Mouse (Mus musculus): ENCODE data around the gene Cage1. TPM values are rescaled to one million over a fixed set of nuclear protein-coding genes. Genes with fewer than 3 reads are reported as not detected.
A peak's percentile ranks its signal among the peaks of the same experiment; 100 is the strongest.

Cage1 gene
- polyA plus RNA-seq (2017; shearing (Covaris generic)): 1 to 10 TPM; 1.1 to 3.9 (median 1.5) TPM

- ATAC-seq: peak; percentile 86
Measured at GRCm38 (mm10) chr13:38037044-38037687, at the start of gene Cage1. Cage1 (minus strand) TSS chr13:38037069.

GRCm38 (mm10) chr13:38081161-38081560 is 44.3 kb upstream of the Cage1 start:
- ATAC-seq: no peak

- no peak for ATAC-seq
Measured at GRCm38 (mm10) chr13:38080725-38081124, 43.9 kb upstream of the Cage1 start.

DNA sequence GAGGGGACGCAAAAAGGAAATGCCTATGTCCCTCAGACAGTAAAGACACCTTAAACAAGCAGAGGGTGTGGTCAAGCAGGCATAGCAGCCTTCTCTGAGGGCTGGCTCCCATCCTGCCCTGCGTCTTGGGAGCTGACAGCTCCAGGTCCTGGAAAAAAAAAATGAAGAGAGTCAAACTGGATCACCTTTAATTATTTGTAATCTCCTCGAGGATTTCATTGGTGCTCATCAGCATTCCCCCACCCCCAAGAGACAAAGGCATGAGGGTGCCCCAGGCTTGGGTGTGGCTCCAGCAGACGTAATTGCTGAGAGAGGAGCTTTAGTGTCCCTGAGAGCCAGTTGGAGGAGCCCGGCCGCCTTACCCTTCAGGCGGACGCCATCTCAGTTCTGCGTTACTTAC is 43.1 kb upstream of the Cage1 start:
- no peak for ATAC-seq

DNA sequence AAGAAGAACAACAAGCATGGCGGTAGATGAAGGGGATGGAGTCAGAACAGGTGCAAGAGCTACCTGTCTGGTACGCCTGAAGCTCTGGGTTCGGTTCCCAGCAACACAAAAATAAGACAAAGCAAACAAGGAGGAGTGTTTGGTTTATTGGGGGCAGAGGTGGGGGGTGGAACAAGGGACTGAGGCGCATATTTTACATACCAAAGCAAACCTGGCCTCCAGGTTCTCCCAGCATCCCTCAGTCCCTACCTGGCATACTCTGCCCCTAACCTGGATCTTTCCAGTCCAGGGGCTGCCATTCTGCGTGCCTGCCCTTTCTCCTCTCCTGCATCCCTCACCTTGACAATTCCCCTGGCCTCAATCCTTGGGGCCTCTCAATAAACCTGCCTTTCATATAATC is 42.5 kb upstream of the Cage1 start:
- no peak for ATAC-seq

DNA sequence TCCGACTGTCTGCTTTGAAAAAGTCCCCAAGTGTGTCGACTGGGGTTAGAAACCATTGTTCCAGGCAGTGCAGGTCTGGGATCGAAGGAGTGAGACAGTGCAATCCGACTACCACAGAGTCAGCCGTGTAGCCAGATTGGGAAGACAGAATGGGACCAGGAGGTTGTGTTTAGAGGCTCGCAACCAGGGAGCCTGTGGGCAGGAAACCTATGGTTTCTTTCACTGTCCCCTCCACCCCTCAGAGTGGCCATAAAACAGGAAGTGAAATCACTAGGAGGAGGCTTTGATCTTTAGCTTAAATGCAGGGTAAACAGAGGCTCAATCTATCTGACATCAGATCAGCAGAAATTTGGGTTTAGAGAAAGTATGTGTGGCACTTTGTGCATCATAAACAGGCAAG is 42.0 kb upstream of the Cage1 start:
- no peak for ATAC-seq

- ATAC-seq: no peak
Measured at GRCm38 (mm10) chr13:38077113-38077512, 40.2 kb upstream of the Cage1 start.

DNA sequence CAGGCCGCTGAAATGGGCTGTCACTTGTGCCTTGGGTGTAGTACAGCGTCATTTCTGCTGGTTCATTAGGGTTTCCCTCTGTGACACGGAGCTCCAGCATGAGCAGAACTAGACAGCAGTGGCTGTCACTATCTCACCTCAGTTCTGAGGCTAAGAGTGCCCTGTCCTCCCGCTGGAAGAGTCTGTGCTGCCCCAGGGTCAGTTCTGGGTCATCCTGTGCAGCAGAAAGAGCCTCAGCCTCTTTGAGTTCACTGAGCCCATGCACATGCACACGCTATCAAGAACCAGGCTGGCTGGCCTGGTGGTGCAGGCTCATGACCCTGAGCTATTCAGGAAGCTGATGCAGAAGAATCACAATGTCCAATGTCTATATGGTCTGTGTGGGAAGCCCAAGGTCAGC is 37.5 kb upstream of the Cage1 start:
- no peak for ATAC-seq

DNA sequence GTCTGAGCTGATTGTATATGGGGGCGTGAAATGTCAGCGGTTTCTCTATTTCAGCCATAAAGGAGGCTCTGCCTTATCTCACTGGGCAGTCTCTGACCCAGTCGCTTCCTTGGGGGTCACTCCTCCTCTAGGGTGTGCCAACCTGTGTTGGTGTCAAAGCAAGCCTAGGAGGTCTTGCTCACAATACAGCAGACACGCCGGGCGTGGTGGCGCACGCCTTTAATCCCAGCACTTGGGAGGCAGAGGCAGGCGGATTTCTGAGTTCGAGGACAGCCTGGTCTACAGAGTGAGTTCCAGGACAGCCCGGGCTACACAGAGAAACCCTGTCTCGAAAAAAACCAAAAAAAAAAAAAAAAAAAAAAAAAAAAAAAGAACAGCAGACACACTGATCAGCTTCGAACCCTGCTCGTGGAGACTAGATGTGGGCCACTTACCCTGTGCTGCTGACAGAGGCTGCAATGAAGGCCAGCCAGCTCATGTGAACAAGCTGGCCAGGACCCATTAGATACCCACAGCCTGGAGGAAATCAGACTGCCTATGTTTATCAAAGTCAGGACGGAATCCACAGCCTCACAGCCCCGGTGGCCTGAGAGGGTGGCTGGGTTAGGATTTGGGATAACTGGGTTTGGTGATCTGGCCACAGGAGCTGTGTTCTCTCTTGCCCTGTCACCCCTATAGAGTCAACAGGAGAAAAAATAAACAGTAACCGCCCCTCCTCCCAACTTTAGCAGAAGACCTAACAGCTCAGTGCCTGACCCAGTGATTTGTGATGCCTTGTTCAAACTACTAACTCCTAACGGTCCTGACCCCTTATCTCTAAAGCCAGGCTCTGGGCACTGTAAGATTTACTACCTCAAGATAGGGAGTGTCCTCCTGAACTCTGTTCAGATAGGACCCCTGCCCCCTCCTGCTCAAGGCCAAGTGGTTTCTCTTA is 36.8 kb upstream of the Cage1 start:
- ATAC-seq: no peak

DNA sequence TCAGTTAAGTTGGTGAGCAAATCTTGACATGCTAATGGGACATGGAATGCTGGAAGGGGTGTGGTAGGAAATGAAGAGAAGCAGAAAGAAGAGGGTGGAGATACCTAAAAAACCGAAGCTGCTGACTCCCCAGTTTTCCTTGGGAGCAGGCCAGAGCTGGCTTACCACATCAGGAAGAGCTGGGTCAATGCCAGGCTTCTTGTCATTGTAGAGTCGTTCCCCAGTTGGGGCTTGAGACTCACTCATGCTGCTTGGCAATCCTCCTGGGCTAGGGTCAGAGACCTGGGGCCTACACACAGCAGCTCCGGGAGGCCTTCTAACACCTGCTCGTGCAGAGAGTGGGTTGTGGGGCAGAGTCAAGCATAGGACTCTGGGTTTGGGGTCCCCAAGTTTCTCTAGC is 34.1 kb upstream of the Cage1 start:
- ATAC-seq: no peak

GRCm38 (mm10) chr13:38064854-38065663 is 28.2 kb upstream of the Cage1 start:
- peak; percentile 61 for ATAC-seq

GRCm38 (mm10) chr13:38062678-38063077 is 25.8 kb upstream of the Cage1 start:
- no peak for ATAC-seq

DNA sequence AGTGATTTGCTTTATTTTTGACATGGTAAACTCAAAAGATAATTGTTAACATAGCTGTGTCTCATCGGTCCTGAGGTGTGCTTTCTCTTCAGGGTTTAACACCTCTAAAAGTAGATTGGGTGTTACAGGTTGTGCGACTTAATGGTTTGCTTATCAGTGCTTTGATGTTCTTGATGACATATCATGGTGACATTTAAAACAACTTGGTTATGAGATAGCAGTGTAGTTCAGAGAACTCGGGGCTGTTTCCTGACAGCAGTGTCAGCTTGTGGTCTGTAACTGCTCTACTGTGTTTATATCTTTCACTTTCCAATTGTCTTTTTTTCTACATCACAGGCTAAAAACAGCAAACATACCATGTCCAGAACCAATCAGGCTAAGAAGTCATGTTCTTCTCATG is 13.0 kb upstream of the Cage1 start:
- ATAC-seq: peak; percentile 46

DNA sequence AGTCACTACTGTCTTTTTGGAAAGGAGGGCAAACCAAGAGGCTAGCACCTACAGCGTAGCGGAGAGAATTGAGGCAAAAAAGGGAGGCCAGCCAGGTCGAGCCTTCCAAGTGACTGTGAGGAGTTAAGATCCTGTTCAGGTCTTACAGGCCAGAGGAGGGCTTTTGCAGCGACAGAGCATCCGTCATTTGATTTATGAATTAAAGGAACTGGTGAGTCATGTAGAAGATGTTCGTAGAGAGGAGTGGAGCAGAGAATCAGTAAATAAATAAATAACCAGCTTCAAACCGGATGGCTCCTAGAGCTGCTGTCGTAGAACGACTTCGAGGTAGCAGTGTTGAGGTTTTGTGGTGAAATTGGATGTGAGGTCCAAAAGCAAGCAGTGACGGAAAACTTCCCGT is 942 bp upstream of the Cage1 start:
- ATAC-seq: peak; percentile 51

DNA sequence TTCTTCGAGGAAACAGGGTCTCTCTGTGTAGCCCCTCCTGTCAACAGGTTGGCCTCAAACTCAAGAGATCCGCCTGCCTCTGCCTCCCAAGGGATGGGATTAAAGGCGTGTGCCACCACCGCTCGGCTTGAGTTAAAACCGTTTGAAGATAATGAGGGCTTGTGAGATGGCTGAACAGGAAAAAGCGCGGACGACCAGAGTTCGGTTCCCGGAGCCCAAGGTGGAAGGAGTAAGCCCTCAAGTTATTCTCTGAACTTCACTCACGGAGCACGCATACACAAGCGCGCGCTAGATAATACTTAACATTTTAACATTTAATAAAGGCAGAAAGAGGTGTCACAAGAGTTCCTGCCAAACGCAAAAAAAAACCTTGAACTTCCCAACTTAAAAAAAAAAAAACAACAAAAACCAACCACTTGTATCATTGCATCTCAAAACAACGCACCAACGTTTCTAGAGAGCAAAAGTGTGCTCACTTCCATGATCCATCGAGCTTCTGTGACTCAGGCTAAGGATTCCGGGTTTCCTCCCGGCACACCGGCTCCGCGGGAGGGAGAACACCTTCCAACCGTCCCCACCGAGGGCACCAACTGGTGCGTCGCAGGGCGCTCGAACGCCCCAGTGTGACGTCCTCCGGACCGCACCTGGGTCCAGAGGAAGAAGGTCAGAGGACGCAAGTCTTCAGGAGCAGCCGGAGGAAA is 376 bp downstream of the Cage1 start, which contains the start of gene Riok1:
Gene Riok1, plus strand, starts transcription at position 653 of the 701 bp plus-strand sequence.
- ATAC-seq: peak; percentile 44

DNA sequence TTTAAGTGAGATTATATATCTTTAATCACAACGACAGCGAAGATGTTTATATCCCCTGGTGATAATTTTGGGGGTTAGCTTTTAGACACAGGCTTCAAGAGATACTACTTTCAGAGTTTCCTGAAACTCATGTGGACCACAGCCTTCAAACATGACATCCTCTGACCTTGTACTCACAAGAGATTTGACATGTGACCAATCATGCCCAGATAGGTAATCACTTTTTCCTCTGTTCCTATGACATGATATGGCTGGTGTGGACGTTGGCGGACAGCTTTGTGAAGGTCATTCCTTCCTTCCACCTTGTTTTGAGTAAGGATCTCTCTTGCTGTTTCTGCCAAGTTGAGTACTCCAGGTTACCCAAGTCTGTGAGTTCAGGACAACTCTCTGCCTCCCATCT is 8.5 kb downstream of the Cage1 start:
- ATAC-seq: no peak

DNA sequence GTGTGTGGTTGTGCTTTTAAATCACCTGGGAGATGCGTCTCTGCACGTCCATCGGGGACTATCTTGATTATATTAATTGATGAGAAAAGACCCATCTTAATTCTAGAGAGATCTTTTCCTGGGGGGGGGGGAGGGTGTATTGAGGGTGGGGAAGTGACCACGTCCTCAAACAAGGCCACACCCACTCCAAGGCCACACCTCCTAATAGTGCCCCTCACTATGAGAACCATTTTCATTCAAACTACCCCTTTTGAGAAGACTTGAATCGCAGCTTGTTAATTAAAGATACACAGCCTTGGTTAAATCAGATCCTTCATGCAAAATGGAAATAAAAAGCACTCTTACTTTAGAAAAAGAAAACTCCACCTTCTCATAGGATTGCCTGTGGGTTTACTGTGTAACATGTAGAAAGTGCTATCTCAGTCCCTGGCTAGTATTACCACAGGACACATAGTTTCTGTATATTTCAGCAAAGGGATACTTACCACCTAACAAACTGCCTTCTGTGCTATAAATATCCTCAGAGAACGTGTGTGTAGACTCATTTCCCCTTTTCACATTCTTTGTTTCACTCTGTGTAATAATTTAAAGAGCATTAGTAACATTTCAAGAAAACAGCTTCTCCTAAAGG is 9.1 kb downstream of the Cage1 start:
- ATAC-seq: no peak

DNA sequence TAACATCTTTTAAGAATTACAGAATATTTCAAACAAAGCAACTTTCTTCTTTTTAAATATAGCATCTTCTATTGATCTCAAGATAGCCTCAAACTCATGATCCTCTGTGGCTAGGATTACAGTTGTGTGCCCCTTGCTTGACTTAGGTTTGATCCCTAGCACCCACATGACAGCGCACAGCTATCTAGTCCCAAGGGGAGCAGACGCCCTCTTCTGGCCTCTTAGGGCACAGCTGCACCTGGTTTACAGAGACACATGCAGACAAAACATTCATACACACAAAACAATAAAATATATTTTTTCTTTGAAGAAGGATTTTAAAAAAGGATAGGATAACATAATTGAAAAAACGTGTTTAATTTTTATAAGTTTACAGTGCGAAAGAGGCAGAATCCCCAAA is 11.0 kb downstream of the Cage1 start:
- ATAC-seq: no peak

GRCm38 (mm10) chr13:38018791-38019190 is 18.1 kb downstream of the Cage1 start:
- ATAC-seq: no peak

DNA sequence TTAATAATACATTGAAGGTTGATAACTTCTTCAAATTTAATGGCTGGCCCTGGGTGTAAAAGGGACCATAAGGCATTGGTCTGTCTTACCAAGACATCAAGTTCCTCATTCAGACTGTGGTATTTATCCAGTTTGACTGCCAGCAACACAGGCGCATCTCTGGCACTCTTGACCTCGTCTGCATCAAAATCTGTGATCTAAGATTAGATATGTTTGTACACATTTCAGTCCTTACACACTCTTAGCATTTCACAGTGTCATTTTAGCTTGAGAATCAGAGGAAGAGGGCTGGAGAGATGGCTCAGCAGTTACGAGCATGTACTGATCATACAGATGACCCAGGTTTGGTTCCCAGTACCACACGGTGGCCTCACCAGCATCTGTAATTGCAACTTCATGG is 21.3 kb downstream of the Cage1 start:
- ATAC-seq: no peak

GRCm38 (mm10) chr13:38012436-38012835 is 24.4 kb downstream of the Cage1 start:
- ATAC-seq: no peak

- ATAC-seq: no peak
Measured at GRCm38 (mm10) chr13:38010444-38010910, 26.4 kb downstream of the Cage1 start.

Measured in inflammation-experienced regulatory T-cells, adult 6 months (primary cell).